13 mouse cellular contexts compared by ENCODE assay signal in the genomic region with DNA sequence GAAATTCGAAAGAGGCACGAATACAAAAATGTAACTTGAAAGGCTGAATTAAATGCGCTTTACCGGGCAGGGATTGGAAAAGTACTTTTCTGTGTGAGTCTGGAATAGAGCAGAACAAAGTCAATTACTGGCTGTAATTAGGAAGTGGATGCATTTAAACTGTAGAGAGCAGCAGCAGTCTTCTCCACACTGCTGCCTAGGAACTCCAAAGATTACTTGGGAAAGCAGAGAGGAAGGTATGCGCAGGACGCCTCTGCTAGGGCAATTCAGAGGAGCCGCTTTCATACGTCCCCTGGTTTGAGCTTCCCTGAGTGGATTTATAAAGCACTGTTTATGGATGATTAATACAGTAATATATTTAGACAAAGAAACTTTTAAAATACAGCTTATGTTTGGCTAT.
DNase-seq lines count a peak whose midpoint lies in the region; ATAC-seq and TF ChIP-seq lines count a peak whose summit lies in the region.
"Had no signal": no experiment of that assay in that cellular context is flagged by ENCODE, and none has a peak within 500 bp of the region (broad histone marks: within the 10 kb centered on the region; RNA-seq: fewer than 3 reads in every experiment).

No protein-coding gene starts in this region.

- H3K4me3 ChIP-seq in gastrocnemius, adult 2 months = no peak overlapping the region
- no peak overlapping the region for H3K4me3 ChIP-seq in limb, embryonic 12.5 days (replicated peaks)
- H3K4me3 ChIP-seq in limb, embryonic 10.5 days = no peak overlapping the region
- H3K4me3 ChIP-seq in cortical plate, adult 2 months (ENCODE audit: insufficient read depth, low read length) = no peak overlapping the region
- H3K4me3 ChIP-seq: heart, embryonic 13.5 days; liver, embryonic 12.5 days had no signal

- H3K4me1 ChIP-seq in limb, embryonic 12.5 days (replicated peaks) = peaks cover 6% of the 10 kb centered on the region; the same call in 1 of the 2 replicates
- peaks cover 8% of the 10 kb centered on the region for H3K4me1 ChIP-seq in limb, embryonic 10.5 days
- no peaks in the 10 kb centered on the region for H3K4me1 ChIP-seq in cortical plate, adult 2 months (ENCODE audit: control insufficient read depth, insufficient read depth, low read length)
- H3K4me1 ChIP-seq: heart, embryonic 13.5 days; liver, embryonic 12.5 days had no signal

- intact Hi-C loops in gastrocnemius, adult 2 months (cut with DNase I) = no loop called here
- intact Hi-C loops in gastrocnemius, postnatal 14 days (cut with DNase I; ENCODE audit: low total_unique reads) = no loop called here

- no peak for ATAC-seq in limb, embryonic 12.5 days (ENCODE audit: insufficient number of reproducible peaks, insufficient read depth, low FRiP score, low TSS enrichment, low read depth)
- ATAC-seq in megakaryocyte, adult 5-6 weeks (ENCODE audit: poor library complexity, severe bottlenecking) = no peak
- ATAC-seq: liver, embryonic 12.5 days had no signal

- H3K27ac ChIP-seq in gastrocnemius, adult 2 months = no peak overlapping the region
- H3K27ac ChIP-seq in limb, embryonic 12.5 days = no peak overlapping the region
- no peak overlapping the region for H3K27ac ChIP-seq in limb, embryonic 10.5 days
- no peak overlapping the region for H3K27ac ChIP-seq in cortical plate, adult 2 months (ENCODE audit: insufficient read depth, low read length)
- H3K27ac ChIP-seq: heart, embryonic 13.5 days; liver, embryonic 12.5 days had no signal

- TF ChIP-seq POLR2A in cortical plate, adult 2 months (IDR thresholded peaks at IDR 0.05; ENCODE audit: extremely low read depth, insufficient read depth, low read length) = no peak

- H3K9me3 ChIP-seq in limb, embryonic 12.5 days = no peaks in the 10 kb centered on the region
- no peaks in the 10 kb centered on the region for H3K9me3 ChIP-seq in limb, embryonic 10.5 days (replicated peaks)
- H3K9me3 ChIP-seq: heart, embryonic 13.5 days; liver, embryonic 12.5 days had no signal

- DNase-seq in gastrocnemius, adult 2 months = no peak
- no peak for DNase-seq in gastrocnemius, postnatal 14 days
- no peak for DNase-seq in limb, embryonic 10.5 days (ENCODE audit: low spot score)
- peak; percentile 20 for DNase-seq in layer of hippocampus, adult 11-12 months (ENCODE audit: low spot score)
- no peak for DNase-seq in cerebellum, adult 8-10 months
- DNase-seq: kidney, adult 11 months; right cerebral cortex, postnatal 25 days; thymus, adult 18-20 months had no signal

- WGBS in limb, embryonic 12.5 days = 53% methylated on average over 8 of the region's 8 CpGs
- WGBS in limb, embryonic 10.5 days = 65% methylated on average over 8 of the region's 8 CpGs

- TF ChIP-seq CTCF in gastrocnemius, adult 2 months (IDR thresholded peaks at IDR 0.05) = peak; percentile 39; the same call in 1 of the 2 replicates
- peak; percentile 26; the same call in 1 of the 2 replicates for TF ChIP-seq CTCF in cortical plate, adult 2 months (IDR thresholded peaks at IDR 0.05; ENCODE audit: extremely low read depth, insufficient read depth, low read length)

- H3K27me3 ChIP-seq in limb, embryonic 12.5 days = no peaks in the 10 kb centered on the region
- no peaks in the 10 kb centered on the region for H3K27me3 ChIP-seq in limb, embryonic 10.5 days (ENCODE audit: low read depth, poor library complexity, severe bottlenecking)
- H3K27me3 ChIP-seq: heart, embryonic 13.5 days; liver, embryonic 12.5 days had no signal

- H3K4me2 ChIP-seq in limb, embryonic 12.5 days = 0 out of 2 replicates have a peak overlapping the region, but pooled peaks have one; percentile 2
- H3K4me2 ChIP-seq: heart, embryonic 13.5 days; liver, embryonic 12.5 days had no signal

- H3K36me3 ChIP-seq in limb, embryonic 12.5 days = no peaks in the 10 kb centered on the region
- no peaks in the 10 kb centered on the region for H3K36me3 ChIP-seq in limb, embryonic 10.5 days
- H3K36me3 ChIP-seq: heart, embryonic 13.5 days; liver, embryonic 12.5 days had no signal

- H3K9ac ChIP-seq in limb, embryonic 12.5 days (replicated peaks) = no peak overlapping the region
- H3K9ac ChIP-seq: heart, embryonic 13.5 days; liver, embryonic 12.5 days had no signal
